ENCODE assay signal across 11 mouse cellular contexts in the genomic region with DNA sequence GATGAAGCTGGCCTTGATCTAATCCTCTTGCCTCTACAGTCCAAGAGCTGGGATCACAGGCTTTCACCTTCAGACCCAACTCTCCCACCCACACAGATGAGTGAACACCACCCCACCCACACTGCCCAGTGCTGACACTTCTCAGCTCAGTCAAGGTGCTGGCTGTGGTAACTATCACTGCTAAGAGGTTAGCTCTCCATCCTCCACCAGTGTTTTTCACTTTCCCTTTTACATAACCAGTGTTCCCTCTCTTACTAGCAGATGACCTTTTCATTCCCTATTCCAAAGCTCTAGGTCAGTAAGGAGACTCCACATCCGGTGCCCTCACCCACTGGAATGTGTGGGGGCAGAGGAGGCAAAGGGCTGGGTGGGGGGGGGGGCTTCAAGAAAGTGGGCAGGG. TPM values are rescaled to one million over a fixed set of nuclear protein-coding genes. Genes with fewer than 3 reads are reported as not detected.
DNase-seq lines count a peak whose midpoint lies in the region; ATAC-seq lines count a peak whose summit lies in the region.
"Had no signal": no experiment of that assay in that cellular context is flagged by ENCODE, and none has a peak within 500 bp of the region (broad histone marks: within the 10 kb centered on the region; RNA-seq: fewer than 3 reads in every experiment).

No protein-coding gene starts in this region.

- H3K4me3 ChIP-seq in forebrain, embryonic 13.5 days: no peak overlapping the region
- H3K4me3 ChIP-seq in forebrain, embryonic 12.5 days (replicated peaks): no peak overlapping the region
- H3K4me3 ChIP-seq in kidney, embryonic 15.5 days (replicated peaks): no peak overlapping the region
- H3K4me3 ChIP-seq in embryonic facial prominence, embryonic 13.5 days: no peak overlapping the region
- no peak overlapping the region for H3K4me3 ChIP-seq in limb, embryonic 15.5 days

- no peaks in the 10 kb centered on the region for H3K27me3 ChIP-seq in forebrain, embryonic 13.5 days
- H3K27me3 ChIP-seq in forebrain, embryonic 12.5 days: 0 out of 2 replicates have a peak, but pooled peaks cover 6% of the 10 kb centered on the region
- no peaks in the 10 kb centered on the region for H3K27me3 ChIP-seq in kidney, embryonic 15.5 days
- H3K27me3 ChIP-seq in embryonic facial prominence, embryonic 13.5 days: no peaks in the 10 kb centered on the region
- H3K27me3 ChIP-seq in limb, embryonic 15.5 days: no peaks in the 10 kb centered on the region

- no peak overlapping the region for H3K4me2 ChIP-seq in forebrain, embryonic 13.5 days
- H3K4me2 ChIP-seq in forebrain, embryonic 12.5 days: no peak overlapping the region
- H3K4me2 ChIP-seq in kidney, embryonic 15.5 days: peak overlapping the region; percentile 85; the same call in 1 of the 2 replicates
- no peak overlapping the region for H3K4me2 ChIP-seq in embryonic facial prominence, embryonic 13.5 days
- no peak overlapping the region for H3K4me2 ChIP-seq in limb, embryonic 15.5 days

- 0 out of 2 replicates have a peak overlapping the region, but pooled peaks have one; percentile 12 for H3K9ac ChIP-seq in forebrain, embryonic 13.5 days
- H3K9ac ChIP-seq in forebrain, embryonic 12.5 days: no peak overlapping the region
- H3K9ac ChIP-seq in kidney, embryonic 15.5 days: no peak overlapping the region; the same call in 1 of the 2 replicates
- H3K9ac ChIP-seq in embryonic facial prominence, embryonic 13.5 days: peak overlapping the region; percentile 36; the same call in 1 of the 2 replicates
- H3K9ac ChIP-seq in limb, embryonic 15.5 days: no peak overlapping the region

- H3K9me3 ChIP-seq in forebrain, embryonic 13.5 days (replicated peaks): no peaks in the 10 kb centered on the region
- no peaks in the 10 kb centered on the region for H3K9me3 ChIP-seq in forebrain, embryonic 12.5 days
- H3K9me3 ChIP-seq in kidney, embryonic 15.5 days (replicated peaks): no peaks in the 10 kb centered on the region
- H3K9me3 ChIP-seq in embryonic facial prominence, embryonic 13.5 days: no peaks in the 10 kb centered on the region
- H3K9me3 ChIP-seq in limb, embryonic 15.5 days: no peaks in the 10 kb centered on the region

- ATAC-seq in forebrain, embryonic 13.5 days: no peak
- no peak for ATAC-seq in forebrain, embryonic 12.5 days (ENCODE audit: low FRiP score)
- ATAC-seq in kidney, embryonic 15.5 days (replicated peaks; ENCODE audit: low FRiP score): no peak
- no peak for ATAC-seq in embryonic facial prominence, embryonic 13.5 days (ENCODE audit: insufficient number of reproducible peaks, insufficient read depth, low FRiP score, low TSS enrichment, low read depth)
- no peak for ATAC-seq in limb, embryonic 15.5 days (ENCODE audit: insufficient number of reproducible peaks, low FRiP score, low TSS enrichment, low read depth)

- WGBS in forebrain, embryonic 13.5 days: 67% methylated on average over 1 of the region's 1 CpGs
- 93% methylated on average over 1 of the region's 1 CpGs for WGBS in forebrain, embryonic 12.5 days
- WGBS in kidney, embryonic 15.5 days: 40% methylated on average over 1 of the region's 1 CpGs
- WGBS in embryonic facial prominence, embryonic 13.5 days: 47% methylated on average over 1 of the region's 1 CpGs
- WGBS in limb, embryonic 15.5 days: 57% methylated on average over 1 of the region's 1 CpGs

- H3K27ac ChIP-seq in forebrain, embryonic 13.5 days: no peak overlapping the region
- no peak overlapping the region for H3K27ac ChIP-seq in forebrain, embryonic 12.5 days
- peak overlapping the region; percentile 70 for H3K27ac ChIP-seq in kidney, embryonic 15.5 days
- H3K27ac ChIP-seq in embryonic facial prominence, embryonic 13.5 days: no peak overlapping the region
- H3K27ac ChIP-seq in limb, embryonic 15.5 days: peak overlapping the region; percentile 67

- DNase-seq in kidney, postnatal 14 days: no peak
- DNase-seq in cerebellum, adult 11-12 months: no peak
- DNase-seq in retina, postnatal 1 day: no peak
- DNase-seq: B cell, adult 2 months; gastrocnemius, postnatal 36 days; midbrain, embryonic 14.5 days had no signal

- peaks cover 27% of the 10 kb centered on the region for H3K4me1 ChIP-seq in forebrain, embryonic 13.5 days
- H3K4me1 ChIP-seq in forebrain, embryonic 12.5 days: peaks cover 37% of the 10 kb centered on the region
- peaks cover 52% of the 10 kb centered on the region for H3K4me1 ChIP-seq in kidney, embryonic 15.5 days
- H3K4me1 ChIP-seq in embryonic facial prominence, embryonic 13.5 days: peaks cover 39% of the 10 kb centered on the region
- H3K4me1 ChIP-seq in limb, embryonic 15.5 days: peaks cover 50% of the 10 kb centered on the region

- H3K36me3 ChIP-seq in forebrain, embryonic 13.5 days (ENCODE audit: poor library complexity, severe bottlenecking): peaks cover 31% of the 10 kb centered on the region
- H3K36me3 ChIP-seq in forebrain, embryonic 12.5 days (replicated peaks): peaks cover 11% of the 10 kb centered on the region
- peaks cover 26% of the 10 kb centered on the region for H3K36me3 ChIP-seq in kidney, embryonic 15.5 days
- peaks cover 24% of the 10 kb centered on the region for H3K36me3 ChIP-seq in embryonic facial prominence, embryonic 13.5 days
- peaks cover 22% of the 10 kb centered on the region for H3K36me3 ChIP-seq in limb, embryonic 15.5 days

RNA-seq across cellular contexts. Expression of gene Rdh5, which starts 1.4 kb away (rescaled TPM):
- polyA plus RNA-seq in forebrain, embryonic 13.5 days (2015; fragmentation: Nextera tagmentation; extraction: Ambion mirVana): 10.7 and 16.0 TPM in 2 replicates
- polyA plus RNA-seq in forebrain, embryonic 12.5 days (2016; fragmentation: Nextera tagmentation; extraction: Ambion mirVana): 11.3 and 13.3 TPM in 2 replicates
- polyA plus RNA-seq in kidney, embryonic 15.5 days (2015; fragmentation: Nextera tagmentation; extraction: Ambion mirVana): 15.3 and 18.8 TPM in 2 replicates
- 12.7 and 16.4 TPM in 2 replicates for polyA plus RNA-seq in embryonic facial prominence, embryonic 13.5 days (2015; fragmentation: Nextera tagmentation; extraction: Ambion mirVana)
- polyA plus RNA-seq in limb, embryonic 15.5 days (2015; fragmentation: Nextera tagmentation; extraction: Ambion mirVana): 13.6 and 16.8 TPM in 2 replicates

RNA-seq across cellular contexts. Expression of gene Bloc1s1, which starts 2.6 kb away (rescaled TPM):
- 241 and 243 TPM in 2 replicates for polyA plus RNA-seq in forebrain, embryonic 13.5 days (2015; fragmentation: Nextera tagmentation; extraction: Ambion mirVana)
- polyA plus RNA-seq in forebrain, embryonic 12.5 days (2016; fragmentation: Nextera tagmentation; extraction: Ambion mirVana): 183 and 188 TPM in 2 replicates
- 220 and 231 TPM in 2 replicates for polyA plus RNA-seq in kidney, embryonic 15.5 days (2015; fragmentation: Nextera tagmentation; extraction: Ambion mirVana)
- polyA plus RNA-seq in embryonic facial prominence, embryonic 13.5 days (2015; fragmentation: Nextera tagmentation; extraction: Ambion mirVana): 206 and 216 TPM in 2 replicates
- 225 and 234 TPM in 2 replicates for polyA plus RNA-seq in limb, embryonic 15.5 days (2015; fragmentation: Nextera tagmentation; extraction: Ambion mirVana)

RNA-seq across cellular contexts. Expression of gene Itga7, which starts 12.4 kb away (rescaled TPM):
- polyA plus RNA-seq in forebrain, embryonic 13.5 days (2015; fragmentation: Nextera tagmentation; extraction: Ambion mirVana): 0.63 and 0.83 TPM in 2 replicates
- 0.46 and 0.73 TPM in 2 replicates for polyA plus RNA-seq in forebrain, embryonic 12.5 days (2016; fragmentation: Nextera tagmentation; extraction: Ambion mirVana)
- 3.6 and 4.2 TPM in 2 replicates for polyA plus RNA-seq in kidney, embryonic 15.5 days (2015; fragmentation: Nextera tagmentation; extraction: Ambion mirVana)
- polyA plus RNA-seq in embryonic facial prominence, embryonic 13.5 days (2015; fragmentation: Nextera tagmentation; extraction: Ambion mirVana): 1.2 and 2.0 TPM in 2 replicates
- 11.8 and 27.8 TPM in 2 replicates for polyA plus RNA-seq in limb, embryonic 15.5 days (2015; fragmentation: Nextera tagmentation; extraction: Ambion mirVana)

RNA-seq across cellular contexts. Expression of gene Cd63, which starts 20.5 kb away (rescaled TPM):
- 127 and 130 TPM in 2 replicates for polyA plus RNA-seq in forebrain, embryonic 13.5 days (2015; fragmentation: Nextera tagmentation; extraction: Ambion mirVana)
- 129 and 160 TPM in 2 replicates for polyA plus RNA-seq in forebrain, embryonic 12.5 days (2016; fragmentation: Nextera tagmentation; extraction: Ambion mirVana)
- 671 and 731 TPM in 2 replicates for polyA plus RNA-seq in kidney, embryonic 15.5 days (2015; fragmentation: Nextera tagmentation; extraction: Ambion mirVana)
- 663 and 674 TPM in 2 replicates for polyA plus RNA-seq in embryonic facial prominence, embryonic 13.5 days (2015; fragmentation: Nextera tagmentation; extraction: Ambion mirVana)
- 1,128 and 1,135 TPM in 2 replicates for polyA plus RNA-seq in limb, embryonic 15.5 days (2015; fragmentation: Nextera tagmentation; extraction: Ambion mirVana)

RNA-seq across cellular contexts. Expression of gene Gdf11, which starts 29.7 kb away (rescaled TPM):
- polyA plus RNA-seq in forebrain, embryonic 13.5 days (2015; fragmentation: Nextera tagmentation; extraction: Ambion mirVana): 8.9 and 9.0 TPM in 2 replicates
- 9.3 and 9.6 TPM in 2 replicates for polyA plus RNA-seq in forebrain, embryonic 12.5 days (2016; fragmentation: Nextera tagmentation; extraction: Ambion mirVana)
- 7.2 and 8.7 TPM in 2 replicates for polyA plus RNA-seq in kidney, embryonic 15.5 days (2015; fragmentation: Nextera tagmentation; extraction: Ambion mirVana)
- polyA plus RNA-seq in embryonic facial prominence, embryonic 13.5 days (2015; fragmentation: Nextera tagmentation; extraction: Ambion mirVana): 7.0 and 8.3 TPM in 2 replicates
- polyA plus RNA-seq in limb, embryonic 15.5 days (2015; fragmentation: Nextera tagmentation; extraction: Ambion mirVana): 5.9 and 6.2 TPM in 2 replicates

Comparison
In these comparisons a context has a peak if more than half of its experiments do, and no peak if none do; other contexts are left out.
1. H3K9ac ChIP-seq: peak in forebrain, embryonic 13.5 days (single experiment) and embryonic facial prominence, embryonic 13.5 days (single experiment); none in forebrain, embryonic 12.5 days (single experiment), kidney, embryonic 15.5 days (single experiment) and limb, embryonic 15.5 days (single experiment).
2. H3K27ac ChIP-seq: peak in kidney, embryonic 15.5 days (single experiment) and limb, embryonic 15.5 days (single experiment); none in forebrain, embryonic 13.5 days (single experiment), forebrain, embryonic 12.5 days (single experiment) and embryonic facial prominence, embryonic 13.5 days (single experiment).